Mouse (Mus musculus): ENCODE results near the gene Hydin.
"Not testable (repeated sequence)": the region's sequence is repeated elsewhere in the genome, so short reads cannot be mapped to it uniquely, and the experiment has no call there.

Hydin gene

DNA sequence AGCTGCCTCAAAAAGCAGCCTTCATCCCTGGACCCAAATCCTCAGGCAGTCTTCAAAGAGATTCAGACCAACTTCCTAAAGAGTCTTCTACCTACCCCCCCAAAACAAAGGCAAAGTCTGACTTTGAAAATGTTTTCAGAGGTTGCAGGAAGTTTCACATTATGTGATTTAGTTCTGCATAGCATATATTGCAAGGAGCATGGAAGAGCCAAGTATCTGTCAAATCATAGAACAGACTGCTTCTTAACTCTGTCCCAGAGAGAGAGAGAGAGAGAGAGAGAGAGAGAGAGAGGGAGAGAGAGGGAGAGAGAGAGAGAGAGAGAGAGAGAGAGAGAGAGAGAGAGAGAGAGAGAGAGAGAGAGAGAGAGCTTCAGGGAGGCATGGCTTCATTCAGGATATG, 60.3 kb downstream of the Hydin start:
- DNase-seq (ENCODE audit: extremely low read depth, insufficient read length, low spot score): not testable (repeated sequence)

GRCm38 (mm10) chr8:110333376-110333775, 66.6 kb downstream of the Hydin start:
- DNase-seq (ENCODE audit: extremely low read depth, insufficient read length, low spot score): no peak

GRCm38 (mm10) chr8:110339447-110339846, 72.7 kb downstream of the Hydin start:
- no peak for DNase-seq (ENCODE audit: extremely low read depth, insufficient read length, low spot score)

GRCm38 (mm10) chr8:110340090-110340703, 73.4 kb downstream of the Hydin start:
- DNase-seq (ENCODE audit: extremely low read depth, insufficient read length, low spot score): no peak

DNA sequence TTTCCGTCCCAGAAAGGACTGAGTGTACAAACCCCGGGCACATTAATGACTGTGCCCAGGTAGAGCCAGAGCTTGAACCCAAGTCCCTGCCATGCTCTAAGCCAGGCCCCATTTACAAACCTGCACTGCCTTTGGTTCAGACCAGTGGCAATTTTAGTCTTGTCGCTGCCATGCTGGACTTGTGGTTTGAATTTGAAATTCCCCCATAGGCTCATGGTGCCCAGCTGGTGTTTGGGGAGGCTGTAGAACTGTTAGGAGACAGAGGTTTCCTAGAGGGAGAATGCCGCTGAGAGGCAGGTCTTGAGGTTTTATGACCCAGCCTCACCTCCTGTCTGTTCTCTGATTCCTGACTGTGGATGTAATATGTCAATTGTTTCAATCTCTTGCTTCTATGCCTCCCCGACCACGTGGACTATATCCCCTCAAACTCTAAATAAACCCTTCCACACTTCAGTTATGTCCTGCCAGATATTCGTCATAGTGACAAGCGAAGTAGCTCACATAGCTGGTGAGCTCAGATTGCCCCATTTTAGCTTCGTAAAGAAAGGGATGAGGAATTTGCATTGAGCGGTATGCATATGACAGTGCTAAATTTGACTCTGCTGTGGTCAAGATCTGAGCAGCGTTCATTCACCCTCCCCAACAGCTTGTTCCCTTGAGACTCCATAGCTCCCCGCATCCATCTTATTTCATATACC, 79.1 kb downstream of the Hydin start:
- DNase-seq (ENCODE audit: extremely low read depth, insufficient read length, low spot score): no peak

- no peak for DNase-seq (ENCODE audit: extremely low read depth, insufficient read length, low spot score)
Observed at GRCm38 (mm10) chr8:110346915-110347314, 80.1 kb downstream of the Hydin start.

GRCm38 (mm10) chr8:110350725-110351124, 83.9 kb downstream of the Hydin start:
- no peak for DNase-seq (ENCODE audit: extremely low read depth, insufficient read length, low spot score)

DNA sequence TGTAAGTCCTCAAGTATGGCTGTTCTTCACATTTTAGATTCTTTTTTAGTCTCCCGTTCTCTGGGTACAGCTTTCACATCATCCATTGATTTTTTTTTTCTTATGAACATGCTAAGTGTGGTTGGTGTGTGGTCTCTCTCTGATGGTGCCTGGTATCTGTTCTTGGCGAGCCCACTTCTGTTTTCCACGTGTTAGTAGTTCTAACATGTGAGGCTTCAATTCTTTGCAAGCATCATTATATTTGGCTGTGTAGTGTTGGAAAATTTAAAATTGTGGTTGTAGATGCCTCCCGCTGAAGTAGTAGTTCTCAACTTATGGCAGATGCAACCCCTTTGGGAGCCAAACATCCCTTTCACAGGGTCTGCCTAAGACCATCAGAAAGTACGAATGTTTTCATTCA, 85.1 kb downstream of the Hydin start:
- no peak for DNase-seq (ENCODE audit: extremely low read depth, insufficient read length, low spot score)

DNA sequence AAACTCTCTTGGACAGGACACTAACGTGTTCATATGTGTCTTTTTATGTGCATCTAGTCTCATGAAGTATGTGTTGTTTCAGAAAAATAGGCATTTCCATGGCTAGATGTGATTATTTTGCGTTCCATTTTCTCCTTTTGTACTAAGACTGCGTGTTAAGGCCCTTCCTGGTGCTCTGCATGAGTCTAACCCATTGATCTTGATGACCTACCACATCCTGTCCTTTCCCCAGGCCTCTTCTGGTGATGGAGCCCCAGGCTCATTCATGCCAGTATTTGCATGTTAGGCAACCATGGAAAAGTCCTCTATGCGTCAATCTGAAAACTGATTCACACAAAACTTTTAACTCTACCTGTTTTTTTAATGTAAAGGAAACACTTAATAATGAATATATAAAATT, 96.2 kb downstream of the Hydin start:
- DNase-seq (ENCODE audit: extremely low read depth, insufficient read length, low spot score): no peak

DNA sequence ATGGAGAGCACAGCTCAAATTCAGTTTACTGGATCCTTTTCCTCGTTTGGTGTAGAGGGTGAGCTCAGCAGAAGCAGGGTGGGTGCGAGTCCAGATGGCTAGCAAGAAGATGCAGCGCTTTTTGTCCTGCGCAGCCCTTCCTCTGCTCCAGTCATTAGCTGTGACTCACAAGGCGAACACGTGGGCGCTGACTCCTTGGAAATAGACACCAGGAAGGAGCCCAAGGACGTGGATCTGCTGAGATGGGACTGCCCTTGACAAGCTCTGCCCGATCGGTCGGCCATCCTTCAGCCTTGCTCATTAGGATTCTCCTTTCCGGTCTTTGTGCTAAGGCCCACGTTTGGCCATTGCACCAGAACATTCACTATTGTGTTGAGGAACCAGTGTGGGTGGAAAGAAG, 106.1 kb downstream of the Hydin start:
- DNase-seq (ENCODE audit: extremely low read depth, insufficient read length, low spot score): no peak

DNA sequence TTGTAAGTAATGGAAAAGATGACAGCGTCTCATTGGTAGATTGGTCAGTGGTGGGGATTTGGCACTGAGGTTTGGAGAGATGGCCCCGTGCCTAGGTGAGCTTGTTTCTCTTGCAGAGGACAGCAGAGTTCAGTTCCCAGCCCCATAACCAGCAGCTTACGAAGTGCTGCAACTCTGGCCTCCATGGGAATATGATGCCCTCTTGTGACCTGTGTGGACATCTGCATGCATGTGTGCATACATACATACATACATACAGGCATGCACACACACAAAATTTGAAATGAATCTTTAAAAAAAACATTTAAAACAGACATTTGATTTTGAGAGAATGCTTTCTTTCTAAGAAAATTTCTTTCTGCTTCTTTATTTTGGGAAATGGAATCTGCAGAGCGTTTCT, 106.9 kb downstream of the Hydin start:
- no peak for DNase-seq (ENCODE audit: extremely low read depth, insufficient read length, low spot score)

GRCm38 (mm10) chr8:110382751-110383150, 116.0 kb downstream of the Hydin start:
- DNase-seq (ENCODE audit: extremely low read depth, insufficient read length, low spot score): no peak

- not testable (repeated sequence) for DNase-seq (ENCODE audit: extremely low read depth, insufficient read length, low spot score)
Observed at GRCm38 (mm10) chr8:110384632-110385031, 117.9 kb downstream of the Hydin start.

DNA sequence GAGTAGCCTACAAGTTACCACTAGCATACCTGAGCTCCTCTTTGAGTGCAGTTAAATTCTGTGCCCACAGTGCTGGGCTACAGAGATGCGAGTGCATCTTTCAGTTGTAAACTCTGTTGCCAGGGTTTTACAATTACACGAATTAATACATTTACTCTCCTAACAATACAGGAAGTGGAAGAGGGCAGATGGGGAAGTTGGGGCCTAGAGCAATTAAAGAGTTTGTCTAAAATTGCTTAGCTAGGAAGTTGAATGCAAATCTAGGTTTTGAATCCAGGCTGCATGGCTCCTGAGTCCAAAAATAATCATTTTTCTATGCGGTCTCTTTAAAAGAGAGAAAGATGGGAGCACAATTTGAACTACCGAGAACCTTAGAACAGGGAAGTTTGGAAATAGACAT, 128.9 kb downstream of the Hydin start:
- no peak for DNase-seq (ENCODE audit: extremely low read depth, insufficient read length, low spot score)

GRCm38 (mm10) chr8:110400536-110400935, 133.8 kb downstream of the Hydin start:
- no peak for DNase-seq (ENCODE audit: extremely low read depth, insufficient read length, low spot score)

DNA sequence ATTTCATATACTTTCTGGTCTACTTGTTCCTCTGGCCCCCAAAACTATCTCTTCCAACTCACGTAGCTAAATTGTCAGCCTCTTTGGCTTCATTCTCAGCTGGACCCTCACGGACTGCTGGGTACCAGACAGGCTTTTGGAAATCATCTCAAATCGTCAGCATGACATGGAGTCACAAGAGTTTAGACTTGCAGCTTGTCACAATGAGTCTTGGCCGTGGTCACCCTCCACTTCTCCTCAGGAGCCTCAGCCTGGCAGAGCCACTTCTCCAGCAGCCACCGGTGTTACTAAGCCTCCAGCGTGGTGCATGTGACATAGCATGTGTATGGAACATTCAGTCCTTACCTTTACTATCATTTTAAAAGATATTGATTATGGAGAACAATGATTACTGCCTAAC, 135.5 kb downstream of the Hydin start:
- DNase-seq (ENCODE audit: extremely low read depth, insufficient read length, low spot score): no peak

GRCm38 (mm10) chr8:110404516-110404915, 137.7 kb downstream of the Hydin start:
- DNase-seq (ENCODE audit: extremely low read depth, insufficient read length, low spot score): no peak

GRCm38 (mm10) chr8:110415121-110415520, 148.3 kb downstream of the Hydin start:
- DNase-seq (ENCODE audit: extremely low read depth, insufficient read length, low spot score): no peak

GRCm38 (mm10) chr8:110416931-110417330, 150.2 kb downstream of the Hydin start:
- DNase-seq (ENCODE audit: extremely low read depth, insufficient read length, low spot score): no peak

DNA sequence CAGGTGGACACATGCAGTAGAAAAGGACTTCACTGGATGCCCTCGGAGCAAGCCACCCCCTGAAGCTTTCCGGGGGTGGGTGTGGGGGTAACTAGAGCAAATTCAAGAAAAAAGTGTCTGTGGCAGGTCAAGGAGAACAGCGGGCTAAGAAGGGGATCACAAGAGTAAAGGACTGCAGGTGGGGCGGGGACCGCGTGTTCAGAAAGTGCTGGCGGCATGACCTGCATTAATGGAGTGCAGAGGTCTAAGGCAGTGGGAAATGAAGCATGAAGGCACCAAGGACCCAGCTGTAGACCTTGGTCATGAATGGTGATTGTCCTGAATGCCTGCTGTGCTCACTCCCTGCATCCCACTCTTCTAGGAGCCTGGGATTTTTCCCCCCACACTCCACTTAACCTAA, 151.0 kb downstream of the Hydin start:
- no peak for DNase-seq (ENCODE audit: extremely low read depth, insufficient read length, low spot score)

DNA sequence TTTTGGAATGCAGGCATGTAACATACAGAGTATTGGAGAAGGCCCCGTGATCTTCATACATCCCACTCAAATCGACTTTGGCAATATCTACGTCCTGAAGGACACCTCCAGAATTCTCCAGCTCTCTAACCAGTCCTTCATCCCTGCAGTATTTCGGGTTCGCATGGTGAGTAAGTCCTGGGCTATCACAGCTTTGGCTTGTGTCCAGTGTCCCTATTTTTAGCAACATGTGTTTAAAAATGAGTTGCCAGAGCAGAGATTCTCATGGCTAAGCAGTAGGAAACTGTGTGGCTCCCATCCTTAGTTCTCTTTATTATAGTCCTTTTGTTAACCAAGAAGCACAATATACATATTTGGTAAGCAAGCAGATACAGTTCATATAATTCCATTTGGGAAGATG, 152.9 kb downstream of the Hydin start:
- DNase-seq (ENCODE audit: extremely low read depth, insufficient read length, low spot score): no peak

DNA sequence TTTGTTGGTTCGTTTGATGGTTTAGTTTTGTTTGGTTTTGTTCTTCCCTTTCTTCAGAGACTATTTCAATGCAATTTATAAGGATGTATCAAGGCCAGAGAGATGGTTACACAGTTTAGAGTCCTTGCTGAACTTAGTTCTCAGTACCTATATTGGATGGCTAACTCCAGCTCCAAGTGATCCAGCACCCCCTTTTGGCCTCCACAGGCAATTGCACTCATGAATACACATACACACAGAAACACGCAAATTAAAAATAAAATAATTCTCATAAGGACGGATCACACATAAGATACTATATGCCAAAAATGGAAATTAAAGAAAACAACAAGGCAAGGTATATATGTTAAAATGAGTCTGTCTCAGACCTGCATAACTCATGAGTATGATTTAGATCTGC, 153.4 kb downstream of the Hydin start:
- DNase-seq (ENCODE audit: extremely low read depth, insufficient read length, low spot score): no peak

DNA sequence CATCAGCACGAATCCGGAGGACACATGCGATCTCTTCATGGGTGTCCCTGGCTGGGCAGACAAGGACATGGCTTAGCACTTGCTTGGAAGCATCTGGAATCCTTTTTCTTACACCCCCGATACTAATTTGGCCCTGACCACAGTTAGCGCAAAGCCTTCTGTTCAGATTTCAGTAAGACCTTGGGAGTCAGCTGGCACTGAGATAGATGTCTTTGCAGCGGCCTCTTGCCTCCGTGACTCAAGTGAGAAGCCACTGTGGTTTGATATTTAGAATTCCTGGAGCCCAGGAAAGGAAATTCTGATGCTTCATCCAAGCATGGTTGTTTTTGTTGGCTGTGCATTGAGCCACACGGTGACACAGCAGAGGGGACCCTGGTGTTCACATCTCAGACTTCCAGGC, 157.4 kb downstream of the Hydin start:
- peak; percentile 53 for DNase-seq (ENCODE audit: extremely low read depth, insufficient read length, low spot score)

Measured in 3134 (cell line).